Mouse (Mus musculus) heart, postnatal 4 days (tissue): ENCODE results near the gene Nova2. TPM values are rescaled to one million over a fixed set of nuclear protein-coding genes. Genes with fewer than 3 reads are reported as not detected.

ENCODE experiments used
- DNase-seq: peaks from one replicate; pipeline ENCODE4 v3.0.0; 2021
- total RNA-seq, 2 experiments: library from RNA; stranded (reverse); gene quantifications; 2 replicates each; pipeline ENCODE4 v1.2.3; 2021

Gene Nova2
- total RNA-seq, 2 experiments from 2014 or later: 8.6 to 9.1 TPM

- DNase-seq: no peak
Measured at GRCm38 (mm10) chr7:18987747-18988146, 62.1 kb downstream of the Nova2 start.

DNA sequence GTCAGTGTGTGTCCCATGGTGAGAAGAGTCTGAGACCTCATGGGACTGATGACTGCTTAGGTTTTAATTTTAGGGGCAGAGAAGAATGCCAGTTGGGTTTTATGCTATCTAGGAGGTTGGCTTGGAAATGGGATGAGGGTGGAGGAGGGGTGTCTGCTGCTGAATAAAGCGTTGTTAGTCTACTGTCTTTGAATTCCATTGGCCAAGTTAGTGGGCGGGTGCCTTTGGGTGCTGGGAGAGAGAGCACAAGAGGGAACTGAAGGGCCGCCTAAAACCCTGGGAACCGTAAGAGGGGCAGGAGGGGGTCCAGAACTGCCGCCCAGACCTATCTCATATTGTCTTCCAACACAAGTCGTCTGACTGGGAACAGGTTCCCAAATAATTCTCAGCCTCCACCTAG, 63.1 kb downstream of the Nova2 start:
- DNase-seq: no peak

GRCm38 (mm10) chr7:18989995-18990394, 64.3 kb downstream of the Nova2 start:
- no peak for DNase-seq

DNA sequence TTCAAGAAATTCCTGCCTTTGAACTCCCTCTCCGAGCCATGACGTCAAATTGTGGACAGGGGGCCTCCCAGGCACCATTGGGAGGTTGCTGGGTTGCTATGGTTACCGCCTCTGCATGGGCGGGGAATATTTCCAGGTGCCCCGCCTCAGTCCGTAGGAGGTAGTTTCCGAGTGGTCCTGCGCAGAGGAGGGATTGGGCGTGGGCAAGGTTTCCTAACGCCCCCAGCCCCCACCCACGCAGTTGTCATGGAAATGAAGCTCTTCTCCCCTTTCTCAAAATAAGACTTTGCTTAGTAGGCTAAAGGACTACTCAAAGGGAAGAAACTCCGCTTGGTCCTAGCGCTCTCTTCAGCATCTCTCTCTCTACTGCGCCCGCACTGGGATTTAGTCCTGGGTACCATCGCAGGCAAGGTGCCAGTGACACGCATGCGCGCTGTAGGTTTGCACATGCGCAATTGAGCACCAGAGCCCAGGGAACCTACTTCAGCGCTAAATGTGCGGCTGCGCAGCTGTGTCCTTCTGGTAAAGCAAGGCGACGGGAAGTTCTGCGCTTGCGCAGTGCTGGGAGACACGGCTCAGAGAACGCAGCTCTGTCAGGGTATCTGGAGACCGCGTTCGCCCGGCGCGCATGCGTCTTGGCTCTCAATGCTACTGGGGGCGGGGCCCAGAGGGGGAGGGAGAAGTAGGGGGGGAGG, 65.1 kb downstream of the Nova2 start, which contains the start of gene Mypop:
Gene Mypop (plus strand): TSS at position 645 of the 695 bp plus-strand sequence.
- peak; percentile 99 for DNase-seq

- DNase-seq: peak; percentile 22
Measured at GRCm38 (mm10) chr7:18991660-18992293, 66.1 kb downstream of the Nova2 start.

DNA sequence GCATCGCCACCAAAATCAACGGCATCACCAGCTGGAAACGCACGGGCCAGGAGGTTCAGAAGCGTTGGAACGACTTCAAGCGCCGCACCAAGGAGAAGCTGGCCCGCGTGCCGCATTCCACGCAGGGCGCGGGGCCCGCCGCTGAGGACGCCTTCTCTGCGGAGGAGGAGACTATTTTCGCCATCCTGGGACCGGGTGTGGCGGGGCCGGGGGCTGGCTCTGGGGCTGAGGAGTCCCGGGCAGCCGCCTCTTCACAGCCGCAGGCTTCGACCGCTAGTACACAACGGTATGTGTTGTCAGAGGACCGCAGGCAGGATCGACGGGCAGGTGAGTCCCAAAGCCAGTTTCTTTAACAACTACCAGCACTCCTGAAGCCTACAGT, 66.6 kb downstream of the Nova2 start:
- DNase-seq: peak; percentile 30

GRCm38 (mm10) chr7:18993036-18993435, 67.3 kb downstream of the Nova2 start:
- DNase-seq: no peak

- DNase-seq: no peak
Measured at GRCm38 (mm10) chr7:18998835-18999234, 73.1 kb downstream of the Nova2 start.

DNA sequence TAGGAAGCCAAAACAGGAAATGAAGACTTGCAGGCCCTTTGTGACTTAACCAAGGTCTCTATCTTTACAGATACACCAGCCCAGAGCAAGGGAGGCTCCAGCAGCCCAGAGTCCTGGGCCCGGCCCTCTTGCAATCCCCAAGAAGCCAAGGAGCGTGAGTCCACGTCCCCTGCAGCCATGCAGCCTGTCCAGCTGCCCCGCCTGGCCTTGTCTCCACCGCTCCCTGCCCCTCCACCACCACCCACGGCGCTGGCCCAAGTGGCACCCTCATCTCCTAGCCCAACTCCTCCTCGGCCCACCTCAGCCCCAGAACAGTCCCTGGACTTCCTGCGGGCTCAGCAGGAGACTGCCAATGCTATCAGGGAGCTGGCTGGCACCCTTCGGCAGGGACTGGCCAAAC, 74.7 kb downstream of the Nova2 start:
- DNase-seq: peak; percentile 24

DNA sequence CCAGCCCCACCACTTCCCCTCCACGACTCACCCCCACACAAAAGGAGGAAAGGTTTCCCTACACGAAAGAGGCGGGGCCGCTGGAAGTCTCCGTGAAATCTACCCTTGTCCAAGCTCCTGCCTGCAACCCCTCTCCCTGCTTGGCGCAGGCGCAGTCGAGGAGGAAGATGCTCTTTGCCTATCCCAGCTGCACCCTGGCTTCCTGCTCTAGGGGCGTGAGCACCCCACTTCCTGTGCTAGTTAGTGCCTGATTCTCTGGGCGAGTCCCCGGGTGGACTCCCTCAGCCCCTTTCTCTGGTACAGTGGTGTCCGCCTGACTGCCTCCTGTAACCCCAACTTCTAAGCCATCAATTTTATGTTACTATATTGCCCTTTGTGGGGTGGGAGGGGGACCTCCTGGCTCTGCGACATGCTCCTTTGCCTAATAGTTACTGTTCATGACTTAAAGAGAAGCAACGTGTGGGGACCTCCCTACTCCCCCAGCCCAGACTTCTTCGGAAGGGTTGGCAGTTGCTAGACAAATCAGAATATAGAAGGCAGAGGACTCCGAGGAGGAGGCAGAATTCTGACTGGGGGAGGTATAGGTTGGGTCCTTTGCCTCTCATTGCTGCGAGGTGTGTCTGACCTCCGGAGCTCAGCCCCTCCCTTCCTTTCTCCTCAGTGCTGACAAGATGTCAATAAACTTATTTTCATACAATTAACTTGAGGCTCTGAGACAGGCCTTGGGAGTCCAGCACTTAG, 75.5 kb downstream of the Nova2 start:
- DNase-seq: peak; percentile 79

GRCm38 (mm10) chr7:19001807-19002085, 76.1 kb downstream of the Nova2 start:
- no peak for DNase-seq

- no peak for DNase-seq
Measured at GRCm38 (mm10) chr7:19002115-19002514, 76.4 kb downstream of the Nova2 start.

DNA sequence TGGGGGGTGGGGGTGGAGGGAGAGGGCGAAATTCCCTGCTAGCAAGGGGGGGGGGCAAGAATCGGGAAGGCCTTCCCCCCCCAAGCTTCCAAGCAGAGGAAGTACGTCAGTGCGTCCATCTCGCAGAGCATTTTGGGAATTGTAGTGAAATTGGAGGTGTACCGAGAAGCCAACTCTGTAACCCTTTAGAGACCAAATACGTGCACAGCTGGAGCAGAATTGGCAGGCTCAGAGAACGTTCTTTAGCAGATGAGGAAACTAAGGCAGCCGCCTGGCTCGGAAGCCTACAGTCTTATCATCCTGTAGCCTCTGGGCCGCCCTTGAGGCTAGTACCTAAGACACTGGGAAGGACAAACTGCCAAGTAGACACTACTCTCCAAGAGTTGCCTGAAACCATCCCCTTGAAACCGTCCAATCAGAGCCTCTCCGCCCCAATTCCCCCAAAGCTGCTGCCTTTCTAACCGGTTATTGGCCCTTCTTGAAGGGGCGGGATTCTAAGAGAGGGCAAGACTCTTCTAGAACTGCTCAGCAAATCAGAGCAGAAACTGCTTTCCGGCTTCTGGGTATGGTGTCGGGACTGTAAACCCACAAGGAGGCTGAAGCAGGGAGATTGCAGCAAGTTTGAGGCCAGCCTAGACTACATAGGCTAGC, 77.3 kb downstream of the Nova2 start:
- DNase-seq: peak; percentile 74

DNA sequence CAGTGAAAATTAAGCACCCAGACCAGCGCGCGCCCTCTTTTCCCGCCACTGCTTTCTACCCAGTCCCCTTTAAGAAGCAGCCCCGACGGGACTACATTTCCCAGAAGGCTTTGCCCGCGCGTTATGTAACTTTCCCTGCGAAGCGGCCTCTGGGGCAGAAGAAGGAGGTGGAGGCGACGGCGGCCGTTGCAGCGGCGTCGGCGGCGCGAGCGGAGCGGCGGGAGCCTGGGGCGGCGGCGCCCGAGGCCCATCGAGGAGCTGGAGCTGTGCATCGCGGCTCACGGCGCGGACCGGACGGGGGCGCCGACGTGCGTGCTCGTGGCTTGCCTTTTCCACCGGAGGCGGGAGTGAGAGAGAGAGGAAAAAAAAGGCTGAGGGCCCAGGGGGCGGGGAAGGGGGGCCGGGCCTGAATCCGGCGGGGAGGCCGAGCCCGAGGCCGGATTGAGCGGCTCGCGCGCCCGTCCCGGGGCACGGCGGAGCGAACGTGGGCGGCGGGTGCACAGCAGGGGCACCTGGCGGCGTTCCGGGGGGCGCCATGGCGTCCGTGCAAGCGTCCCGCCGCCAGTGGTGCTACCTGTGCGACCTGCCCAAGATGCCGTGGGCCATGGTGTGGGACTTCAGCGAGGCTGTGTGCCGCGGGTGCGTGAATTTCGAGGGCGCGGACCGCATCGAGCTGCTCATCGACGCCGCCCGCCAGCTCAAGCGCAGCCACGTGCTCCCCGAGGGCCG, 78.4 kb downstream of the Nova2 start, which contains the start of gene Irf2bp1:
Gene Irf2bp1 (plus strand): TSS at position 143 of the 729 bp plus-strand sequence.
- DNase-seq: peak; percentile 95

DNA sequence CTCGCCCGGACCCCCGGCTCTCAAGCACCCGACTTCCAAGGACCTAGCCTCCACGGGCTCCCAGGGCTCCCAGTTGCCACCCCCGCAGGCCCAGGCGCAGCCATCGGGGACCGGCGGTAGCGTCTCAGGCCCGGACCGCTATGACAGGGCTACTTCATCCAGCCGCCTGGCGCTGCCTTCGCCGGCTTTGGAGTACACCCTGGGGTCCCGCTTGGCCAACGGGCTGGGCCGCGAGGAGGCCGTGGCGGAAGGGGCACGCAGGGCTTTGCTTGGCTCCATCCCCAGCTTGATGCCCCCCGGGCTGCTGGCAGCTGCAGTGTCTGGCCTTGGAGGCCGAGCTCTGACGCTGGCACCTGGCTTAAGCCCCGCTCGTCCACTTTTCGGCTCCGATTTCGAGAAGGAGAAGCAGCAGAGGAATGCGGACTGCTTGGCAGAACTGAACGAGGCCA, 79.0 kb downstream of the Nova2 start:
- peak; percentile 50 for DNase-seq

DNA sequence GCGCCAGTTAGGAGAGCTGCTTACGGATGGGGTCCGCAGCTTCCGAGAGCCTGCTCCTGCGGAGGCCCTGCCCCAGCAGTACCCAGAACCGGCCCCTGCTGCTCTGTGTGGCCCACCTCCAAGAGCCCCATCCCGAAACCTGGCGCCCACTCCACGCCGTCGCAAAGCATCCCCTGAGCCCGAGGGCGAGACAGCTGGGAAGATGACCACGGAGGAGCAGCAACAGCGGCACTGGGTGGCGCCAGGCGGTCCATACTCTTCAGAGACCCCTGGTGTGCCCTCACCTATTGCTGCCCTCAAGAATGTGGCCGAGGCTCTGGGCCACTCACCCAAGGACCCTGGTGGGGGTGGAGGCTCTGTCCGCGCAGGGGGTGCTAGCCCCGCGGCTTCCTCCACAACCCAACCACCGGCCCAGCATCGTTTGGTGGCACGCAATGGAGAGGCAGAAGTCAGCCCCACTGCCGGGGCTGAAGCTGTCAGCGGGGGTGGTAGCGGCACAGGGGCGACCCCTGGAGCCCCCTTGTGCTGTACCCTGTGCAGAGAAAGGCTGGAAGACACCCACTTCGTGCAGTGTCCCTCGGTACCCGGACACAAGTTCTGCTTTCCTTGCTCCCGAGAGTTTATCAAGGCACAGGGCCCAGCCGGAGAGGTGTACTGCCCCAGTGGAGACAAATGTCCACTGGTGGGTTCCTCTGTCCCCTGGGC, 79.9 kb downstream of the Nova2 start:
- no peak for DNase-seq

GRCm38 (mm10) chr7:19006476-19006875, 80.8 kb downstream of the Nova2 start:
- DNase-seq: peak; percentile 92

- DNase-seq: peak; percentile 2
Measured at GRCm38 (mm10) chr7:19007026-19007977, 81.6 kb downstream of the Nova2 start.

DNA sequence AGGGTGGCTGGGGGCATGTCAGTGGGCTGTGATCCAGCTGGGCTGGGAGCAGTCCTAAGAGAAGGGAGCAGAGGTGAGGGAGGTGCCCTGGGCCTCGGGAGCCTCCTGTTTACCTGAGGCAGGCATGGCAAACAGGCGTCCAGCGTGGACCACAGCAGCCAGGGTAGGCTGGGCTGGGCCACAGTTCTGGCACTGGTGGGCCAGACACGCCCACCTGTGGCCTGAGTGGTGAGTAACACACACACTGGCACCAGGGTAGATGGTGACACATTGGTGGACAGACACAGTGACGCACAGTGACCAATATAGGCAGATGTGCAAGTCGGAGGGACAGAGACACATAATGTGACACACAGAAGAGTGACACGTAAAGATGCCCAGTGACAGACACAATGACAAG, 84.9 kb downstream of the Nova2 start:
- no peak for DNase-seq

- peak; percentile 70 for DNase-seq
Measured at GRCm38 (mm10) chr7:19012025-19012621, 86.4 kb downstream of the Nova2 start.
